Mouse (Mus musculus): ENCODE measurements around the gene Olfr1015. TPM values are rescaled to one million over a fixed set of nuclear protein-coding genes. Genes with fewer than 3 reads are reported as not detected.

Gene Olfr1015
- total RNA-seq (2021): not detected

DNA sequence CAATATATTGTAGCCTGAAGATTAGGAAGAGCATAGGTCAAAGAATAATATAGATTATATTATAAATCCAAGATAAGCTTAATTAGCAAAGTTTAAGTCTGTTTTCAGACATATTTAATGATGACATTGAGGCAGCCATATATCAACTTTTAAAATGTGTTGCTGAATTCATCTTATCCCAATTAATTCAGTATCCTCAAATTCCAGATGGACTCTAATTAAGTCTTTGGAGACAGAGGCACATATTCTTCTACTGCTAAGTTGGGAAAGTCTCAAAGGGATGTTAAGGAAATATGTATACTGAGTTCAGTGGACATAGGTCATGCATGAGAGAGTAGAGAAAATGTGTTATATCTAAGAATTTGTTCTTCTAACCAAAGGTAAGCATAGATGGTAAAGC lies at the start of gene Olfr1015:
Olfr1015 (plus strand) TSS at position 301 of the 400 bp plus-strand sequence.
- intact Hi-C loops (cut with DNase I): no loop called here
- no peak for DNase-seq

DNA sequence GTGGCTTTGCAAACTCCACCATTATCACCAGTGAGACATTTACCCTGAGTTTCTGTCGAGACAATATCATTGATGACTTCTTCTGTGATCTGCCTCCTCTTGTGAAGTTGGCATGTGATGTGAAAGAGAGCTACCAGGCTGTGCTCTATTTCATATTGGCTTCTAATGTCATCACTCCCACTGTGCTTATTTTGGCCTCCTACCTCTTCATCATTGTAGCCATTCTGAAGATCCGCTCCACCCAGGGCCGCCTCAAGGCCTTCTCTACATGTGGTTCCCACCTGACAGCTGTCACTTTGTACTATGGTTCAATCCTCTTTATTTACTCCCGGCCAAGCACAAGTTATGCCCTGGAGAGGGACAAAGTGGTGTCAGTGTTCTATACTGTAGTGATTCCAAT lies 28.0 kb upstream of the Olfr1015 start:
- intact Hi-C loops (cut with DNase I): no loop called here
- DNase-seq: peak; percentile 27

DNA sequence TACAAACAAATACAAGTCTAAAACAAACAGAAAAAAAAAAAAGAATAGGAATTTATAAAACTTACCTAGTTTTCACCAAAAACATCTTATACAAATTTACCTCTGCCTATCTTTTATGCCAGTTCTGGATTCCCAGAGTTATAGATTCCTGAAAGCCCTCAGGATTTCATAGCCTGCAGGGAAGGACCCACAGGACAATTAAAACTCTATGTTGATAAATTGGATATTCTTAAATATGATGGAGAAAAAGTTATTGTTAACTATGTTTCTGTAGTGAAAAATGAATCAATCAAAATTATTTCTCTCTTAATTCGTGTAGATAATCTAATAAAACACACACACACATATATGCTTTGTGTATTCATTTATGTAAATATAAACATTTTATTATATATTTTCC lies 19.2 kb upstream of the Olfr1015 start, which contains the start of gene Olfr1012:
Olfr1012 (minus strand) TSS at position 101 of the 400 bp plus-strand sequence.
- DNase-seq: no peak
- intact Hi-C loops (cut with DNase I): no loop called here

DNA sequence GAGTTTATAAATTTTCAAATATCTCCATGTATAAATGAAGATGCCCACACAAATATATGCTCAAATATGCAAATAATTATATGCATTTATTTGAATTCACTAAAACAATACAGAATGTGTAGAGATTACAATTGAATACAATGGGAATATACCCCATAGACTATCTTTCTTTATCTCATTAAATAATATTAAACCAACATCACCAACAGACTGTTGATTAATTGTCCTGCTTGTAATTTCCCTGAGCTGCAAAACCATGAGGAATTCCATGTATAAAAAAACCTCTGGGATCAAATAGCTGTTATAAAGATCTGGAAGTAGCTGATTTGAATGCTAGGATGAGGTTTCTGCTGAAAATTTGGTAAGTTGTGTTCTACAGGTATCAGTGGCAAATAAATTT lies 15.0 kb upstream of the Olfr1015 start, which contains the start of gene Olfr1013:
Olfr1013 (plus strand) TSS at position 301 of the 400 bp plus-strand sequence.
- intact Hi-C loops (cut with DNase I): no loop called here
- DNase-seq: no peak

DNA sequence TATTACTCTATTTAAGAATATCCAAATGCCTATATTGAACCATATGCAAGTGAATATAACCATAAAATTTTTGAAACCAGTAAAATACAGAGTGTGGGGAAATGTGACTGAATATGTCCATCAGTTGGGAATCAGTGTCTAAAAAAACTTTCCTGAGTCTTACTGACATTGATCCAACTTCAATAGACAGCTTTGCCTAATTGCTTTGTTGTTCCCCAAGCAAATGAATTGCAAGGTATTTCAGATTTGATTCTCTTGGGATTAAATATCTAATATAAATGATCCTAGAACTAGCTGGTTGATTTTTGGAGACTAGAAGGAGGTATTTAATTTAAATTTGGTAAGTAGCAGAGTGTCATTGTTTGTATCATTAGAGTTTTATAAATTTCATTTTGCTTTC lies 9.4 kb upstream of the Olfr1015 start, which contains the start of gene Olfr1014:
Olfr1014 (plus strand) TSS at position 301 of the 400 bp plus-strand sequence.
- no peak for DNase-seq
- intact Hi-C loops (cut with DNase I): no loop called here

DNA sequence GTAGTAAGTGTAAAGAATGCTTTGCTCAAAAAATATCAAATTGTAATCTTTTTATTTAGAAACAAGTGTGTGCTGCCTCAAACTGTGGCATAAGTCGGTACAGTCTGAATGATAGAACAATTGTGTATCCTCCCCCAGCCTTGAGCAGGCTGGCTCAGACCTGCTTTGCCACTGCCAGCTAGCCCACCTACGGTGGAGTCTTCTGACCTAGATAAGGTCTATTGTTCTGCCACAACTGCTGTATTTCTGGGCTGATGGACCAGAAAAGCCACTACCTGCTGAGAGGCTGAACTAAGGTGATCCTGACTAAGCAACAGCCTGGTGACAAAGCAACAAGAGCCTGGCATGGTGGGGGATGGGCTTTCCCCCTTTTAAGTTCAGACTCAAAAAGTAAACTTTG lies 10.5 kb downstream of the Olfr1015 start:
- intact Hi-C loops (cut with DNase I): no loop called here

DNA sequence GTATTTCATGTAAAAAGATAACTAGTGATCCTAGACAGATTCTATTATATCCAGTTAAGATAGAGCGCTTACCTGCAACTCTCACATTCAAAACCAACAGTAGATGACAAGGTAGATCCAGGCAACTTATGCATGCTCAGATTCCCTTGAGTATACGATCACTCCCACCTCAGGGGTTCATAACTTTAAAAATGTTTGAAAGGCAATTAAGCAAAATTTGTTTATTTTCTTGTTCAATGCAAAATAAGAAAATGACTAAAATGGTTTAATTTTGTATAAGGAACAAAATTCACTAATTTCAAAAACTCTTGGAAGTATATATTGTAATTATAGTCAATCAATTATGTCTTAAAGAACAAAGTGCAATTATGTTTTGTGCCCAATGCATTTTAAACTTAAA lies 20.6 kb downstream of the Olfr1015 start, which contains the start of gene Olfr1016:
Olfr1016 (minus strand) TSS at position 101 of the 400 bp plus-strand sequence.
- no peak for DNase-seq
- intact Hi-C loops (cut with DNase I): no loop called here

More for the DNA sequence above, 10.5 kb downstream of the Olfr1015 start:
- no peak for DNase-seq

DNA sequence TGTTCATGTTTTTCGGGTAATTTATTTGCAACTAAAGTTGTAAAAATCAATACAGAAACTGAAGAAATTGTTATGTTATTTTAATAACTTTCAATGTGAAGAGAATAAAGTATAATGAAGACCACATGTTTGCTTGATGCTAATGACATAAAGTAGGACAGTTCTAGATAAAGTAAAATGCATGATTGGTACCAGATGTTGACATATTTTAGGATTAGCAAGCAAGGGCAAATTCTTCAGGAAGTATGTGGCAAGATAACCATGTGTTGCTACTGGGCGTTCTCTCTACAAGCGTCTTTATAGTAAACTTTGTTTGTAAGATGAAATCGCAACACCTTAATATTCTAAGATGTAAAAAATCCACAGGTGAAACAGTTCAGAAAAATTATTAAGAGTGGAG lies 22.7 kb downstream of the Olfr1015 start:
- intact Hi-C loops (cut with DNase I): no loop called here
- no peak for DNase-seq

DNA sequence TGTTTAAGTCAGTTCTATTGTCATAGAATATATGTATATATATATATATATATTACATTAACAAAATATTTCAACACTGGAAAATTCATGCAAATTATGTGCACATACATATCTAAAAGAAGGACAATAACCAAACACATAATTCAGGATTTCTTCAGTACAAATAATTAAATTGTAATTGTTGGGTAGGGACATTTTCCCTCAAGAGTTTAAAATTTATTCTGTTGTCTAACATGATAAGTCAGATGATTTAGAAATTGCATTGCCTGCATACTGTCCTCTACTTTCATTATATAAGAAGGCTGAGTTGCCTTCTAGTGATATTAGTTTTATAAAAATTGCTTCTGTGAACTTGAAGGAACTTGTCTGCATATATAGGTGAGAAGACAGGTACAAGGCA lies 36.4 kb downstream of the Olfr1015 start, which contains the start of gene Olfr1018:
Olfr1018 (plus strand) TSS at position 301 of the 400 bp plus-strand sequence.
- intact Hi-C loops (cut with DNase I): no loop called here

More for the DNA sequence above, 36.4 kb downstream of the Olfr1015 start, which contains the start of gene Olfr1018:
- no peak for DNase-seq

Other genes with a start within 250 kb of the Olfr1015 start
- gene Olfr996, start 202.8 kb upstream of the Olfr1015 start, total RNA-seq (2021): not detected
- not detected for gene Olfr998, start 193.1 kb upstream of the Olfr1015 start, total RNA-seq (2021)
- not detected for gene Olfr1000, start 170.1 kb upstream of the Olfr1015 start, total RNA-seq (2021)
- not detected for gene Olfr1002, start 131.3 kb upstream of the Olfr1015 start, total RNA-seq (2021)
- gene Olfr154, start 117.6 kb upstream of the Olfr1015 start, total RNA-seq (2021): not detected
- gene Olfr1006, start 103.2 kb upstream of the Olfr1015 start, total RNA-seq (2021): not detected
- gene Olfr1008, start 92.6 kb upstream of the Olfr1015 start, total RNA-seq (2021): not detected
- gene Olfr1009, start 66.6 kb upstream of the Olfr1015 start, total RNA-seq (2021): not detected
- gene Olfr1012, start 19.3 kb upstream of the Olfr1015 start, total RNA-seq (2021): not detected
- not detected for gene Olfr1013, start 14.9 kb upstream of the Olfr1015 start, total RNA-seq (2021)
- gene Olfr1014, start 9.3 kb upstream of the Olfr1015 start, total RNA-seq (2021): not detected
- gene Olfr1016, start 20.5 kb downstream of the Olfr1015 start, total RNA-seq (2021): not detected
- not detected for gene Olfr1018, start 36.5 kb downstream of the Olfr1015 start, total RNA-seq (2021)
- not detected for gene Olfr1019, start 63.5 kb downstream of the Olfr1015 start, total RNA-seq (2021)
- not detected for gene Olfr1020, start 65.0 kb downstream of the Olfr1015 start, total RNA-seq (2021)
- gene Olfr1022, start 86.6 kb downstream of the Olfr1015 start, total RNA-seq (2021): not detected
- not detected for gene Olfr1023, start 103.6 kb downstream of the Olfr1015 start, total RNA-seq (2021)
- gene Olfr1024, start 123.0 kb downstream of the Olfr1015 start, total RNA-seq (2021): not detected
- not detected for gene Olfr1025-ps1, start 133.2 kb downstream of the Olfr1015 start, total RNA-seq (2021)
- not detected for gene Olfr1026, start 139.5 kb downstream of the Olfr1015 start, total RNA-seq (2021)
- gene Olfr1028, start 168.4 kb downstream of the Olfr1015 start, total RNA-seq (2021): not detected
- gene Olfr1029, start 191.9 kb downstream of the Olfr1015 start, total RNA-seq (2021): not detected
- not detected for gene Olfr1030, start 197.3 kb downstream of the Olfr1015 start, total RNA-seq (2021)
- not detected for gene Olfr1031, start 208.3 kb downstream of the Olfr1015 start, total RNA-seq (2021)
- gene Olfr1032, start 223.5 kb downstream of the Olfr1015 start, total RNA-seq (2021): not detected
- not detected for gene Olfr1033, start 238.6 kb downstream of the Olfr1015 start, total RNA-seq (2021)